Mouse (Mus musculus): Measurements from ENCODE around the gene Gli2.

- TF ChIP-seq CTCF (IDR thresholded peaks at IDR 0.05; ENCODE audit: low read depth, low read length) (no peak), POLR2A (IDR thresholded peaks at IDR 0.05; ENCODE audit: extremely low read depth, insufficient read depth, low read length) (no peak)
Measured at GRCm38 (mm10) chr1:118967281-118967680, 86.1 kb downstream of the Gli2 start.

Data from liver, adult 2 months (tissue).